ENCODE assay signal across 9 mouse cellular contexts in the genomic region with DNA sequence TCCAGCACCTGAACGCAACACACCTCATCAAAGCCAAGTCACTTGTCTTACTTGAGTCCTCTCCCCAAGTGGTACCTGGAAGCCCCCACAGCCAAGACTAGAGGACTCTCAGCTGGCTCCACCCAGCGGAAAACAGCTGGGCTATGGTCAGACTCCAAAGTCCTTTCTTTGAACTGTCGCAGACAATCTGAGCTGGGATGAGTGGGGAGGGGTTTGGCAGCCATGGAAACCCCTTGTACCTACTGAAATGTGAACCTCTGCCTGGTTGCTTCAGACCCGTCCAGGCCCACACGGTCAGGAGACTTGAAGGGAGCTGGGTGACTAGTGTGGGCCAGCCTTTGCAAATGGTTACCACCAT. TPM values are rescaled to one million over a fixed set of nuclear protein-coding genes. Genes with fewer than 3 reads are reported as not detected.
DNase-seq lines count a peak whose midpoint lies in the region; ATAC-seq and TF ChIP-seq lines count a peak whose summit lies in the region.
"Had no signal": no experiment of that assay in that cellular context is flagged by ENCODE, and none has a peak within 500 bp of the region (broad histone marks: within the 10 kb centered on the region; RNA-seq: fewer than 3 reads in every experiment).

No protein-coding gene starts in this region.

- H3K27ac ChIP-seq in forebrain, embryonic 11.5 days (ENCODE audit: low read depth, low read length): peak overlapping the region; percentile 81
- no peak overlapping the region for H3K27ac ChIP-seq in intestine, embryonic 15.5 days
- peak overlapping the region; percentile 3; the same call in 1 of the 2 replicates for H3K27ac ChIP-seq in liver, adult 2 months (replicated peaks; ENCODE audit: insufficient read depth, low read depth, low read length)
- no peak overlapping the region for H3K27ac ChIP-seq in neural tube, embryonic 12.5 days
- H3K27ac ChIP-seq: limb, embryonic 13.5 days had no signal

- H3K79me2 ChIP-seq in liver, adult 2 months (ENCODE audit: control insufficient read depth, insufficient read depth, low read length): no peaks in the 10 kb centered on the region

- H3K9ac ChIP-seq in forebrain, embryonic 11.5 days (ENCODE audit: low read length): no peak overlapping the region; the same call in 1 of the 2 replicates
- no peak overlapping the region for H3K9ac ChIP-seq in intestine, embryonic 15.5 days
- H3K9ac ChIP-seq in liver, adult 2 months (ENCODE audit: low read depth, low read length): no peak overlapping the region
- no peak overlapping the region for H3K9ac ChIP-seq in neural tube, embryonic 12.5 days

- peak; percentile 67 for DNase-seq in forebrain, embryonic 11.5 days (ENCODE audit: low spot score)
- DNase-seq in liver, adult 2 months (ENCODE audit: extremely low read depth, low read depth, low spot score): peak; percentile 79
- no peak for DNase-seq in right cerebral cortex, adult 2 months (ENCODE audit: low spot score in 2 of 2)
- no peak for DNase-seq in urinary bladder, postnatal 14 days (ENCODE audit: low spot score)
- DNase-seq in layer of hippocampus, postnatal 10 days (ENCODE audit: low spot score in 2 of 2): no peak
- DNase-seq: heart, postnatal 14 days had no signal

- H3K4me1 ChIP-seq in forebrain, embryonic 11.5 days (replicated peaks; ENCODE audit: control insufficient read depth, insufficient read depth, low read length): peaks cover 29% of the 10 kb centered on the region
- H3K4me1 ChIP-seq in intestine, embryonic 15.5 days (replicated peaks): no peaks in the 10 kb centered on the region
- peaks cover 5% of the 10 kb centered on the region for H3K4me1 ChIP-seq in liver, adult 2 months (ENCODE audit: control insufficient read depth, insufficient read depth, low read length)
- peaks cover 30% of the 10 kb centered on the region for H3K4me1 ChIP-seq in neural tube, embryonic 12.5 days

- H3K4me2 ChIP-seq in forebrain, embryonic 11.5 days (ENCODE audit: low read depth, low read length, severe bottlenecking): peak overlapping the region; percentile 27; the same call in 1 of the 2 replicates
- H3K4me2 ChIP-seq in intestine, embryonic 15.5 days (replicated peaks): no peak overlapping the region
- no peak overlapping the region for H3K4me2 ChIP-seq in neural tube, embryonic 12.5 days (replicated peaks)
- H3K4me2 ChIP-seq: limb, embryonic 13.5 days had no signal

- no peak for TF ChIP-seq POLR2A in liver, adult 2 months (IDR thresholded peaks at IDR 0.05; ENCODE audit: extremely low read depth, insufficient read depth, low read length)

- WGBS in forebrain, embryonic 11.5 days: 21% methylated on average over 5 of the region's 5 CpGs
- WGBS in intestine, embryonic 15.5 days: 50% methylated on average over 5 of the region's 5 CpGs
- WGBS in liver, adult 2 months: 41% methylated on average over 5 of the region's 5 CpGs
- WGBS in neural tube, embryonic 12.5 days: 25% methylated on average over 5 of the region's 5 CpGs

- H3K9me3 ChIP-seq in forebrain, embryonic 11.5 days (ENCODE audit: control insufficient read depth, low read length): no peaks in the 10 kb centered on the region
- H3K9me3 ChIP-seq in intestine, embryonic 15.5 days: no peaks in the 10 kb centered on the region
- no peaks in the 10 kb centered on the region for H3K9me3 ChIP-seq in neural tube, embryonic 12.5 days
- H3K9me3 ChIP-seq: limb, embryonic 13.5 days had no signal

- peak; percentile 70 for ATAC-seq in forebrain, embryonic 11.5 days (replicated peaks; ENCODE audit: low FRiP score)
- peak; percentile 47 for ATAC-seq in intestine, embryonic 15.5 days
- peak; percentile 55 for ATAC-seq in neural tube, embryonic 12.5 days (ENCODE audit: low FRiP score, low read depth)

- H3K4me3 ChIP-seq in forebrain, embryonic 11.5 days (ENCODE audit: low read depth, low read length): no peak overlapping the region
- H3K4me3 ChIP-seq in intestine, embryonic 15.5 days (replicated peaks): no peak overlapping the region
- no peak overlapping the region for H3K4me3 ChIP-seq in liver, adult 2 months (ENCODE audit: insufficient read depth, low read depth, low read length)
- H3K4me3 ChIP-seq in neural tube, embryonic 12.5 days: no peak overlapping the region
- H3K4me3 ChIP-seq: limb, embryonic 13.5 days had no signal

- no peak for TF ChIP-seq CTCF in liver, adult 2 months (IDR thresholded peaks at IDR 0.05; ENCODE audit: low read depth, low read length)

- H3K36me3 ChIP-seq in forebrain, embryonic 11.5 days (ENCODE audit: control insufficient read depth, insufficient read depth, low read length): peaks cover 4% of the 10 kb centered on the region; the same call in 1 of the 2 replicates
- peaks cover 31% of the 10 kb centered on the region for H3K36me3 ChIP-seq in intestine, embryonic 15.5 days
- peaks cover 16% of the 10 kb centered on the region for H3K36me3 ChIP-seq in liver, adult 2 months (ENCODE audit: control insufficient read depth, insufficient read depth, low read length)
- peaks cover 35% of the 10 kb centered on the region for H3K36me3 ChIP-seq in neural tube, embryonic 12.5 days

- no peaks in the 10 kb centered on the region for H3K27me3 ChIP-seq in forebrain, embryonic 11.5 days (ENCODE audit: control insufficient read depth, insufficient read depth, low read length)
- H3K27me3 ChIP-seq in intestine, embryonic 15.5 days (replicated peaks): no peaks in the 10 kb centered on the region
- H3K27me3 ChIP-seq in liver, adult 2 months (ENCODE audit: control insufficient read depth, insufficient read depth, low read length): no peaks in the 10 kb centered on the region
- H3K27me3 ChIP-seq in neural tube, embryonic 12.5 days (replicated peaks): no peaks in the 10 kb centered on the region
- H3K27me3 ChIP-seq: limb, embryonic 13.5 days had no signal

RNA-seq across cellular contexts. Expression of a gene that starts 58.5 kb away (rescaled TPM):
- polyA plus RNA-seq in forebrain, embryonic 11.5 days (2014; fragmentation: Nextera tagmentation; extraction: Ambion mirVana): 333 and 341 TPM in 2 replicates
- 243 and 247 TPM in 2 replicates for polyA plus RNA-seq in intestine, embryonic 15.5 days (2015; fragmentation: Nextera tagmentation; extraction: Ambion mirVana)
- 195 and 219 TPM in 2 replicates for total RNA-seq in liver, adult 2 months (2014; rRNA removed)
- 99.4 and 123 TPM in 2 replicates for polyA plus RNA-seq in liver, adult 2 months (2012; rRNA removed)
- polyA plus RNA-seq in neural tube, embryonic 12.5 days (2016; fragmentation: Nextera tagmentation; extraction: Ambion mirVana): 290 and 299 TPM in 2 replicates
- 100 to 1,000 TPM; 250 to 255 TPM for total RNA-seq in layer of hippocampus, postnatal 10 days (2021)

Comparison
In these comparisons a context has a peak if more than half of its experiments do, and no peak if none do; other contexts are left out.
1. DNase-seq: peak in forebrain, embryonic 11.5 days (single experiment) and liver, adult 2 months (single experiment); none in right cerebral cortex, adult 2 months (0 of 2), urinary bladder, postnatal 14 days (single experiment) and layer of hippocampus, postnatal 10 days (0 of 2).
2. H3K27ac ChIP-seq: peak in forebrain, embryonic 11.5 days (single experiment) and liver, adult 2 months (single experiment); none in intestine, embryonic 15.5 days (single experiment) and neural tube, embryonic 12.5 days (single experiment).
3. Peak in every context shown above with its lines, with median percentiles within 50 percentile points of each other: ATAC-seq.